Mouse (Mus musculus): ENCODE measurements around the gene Tbc1d17.

DNA sequence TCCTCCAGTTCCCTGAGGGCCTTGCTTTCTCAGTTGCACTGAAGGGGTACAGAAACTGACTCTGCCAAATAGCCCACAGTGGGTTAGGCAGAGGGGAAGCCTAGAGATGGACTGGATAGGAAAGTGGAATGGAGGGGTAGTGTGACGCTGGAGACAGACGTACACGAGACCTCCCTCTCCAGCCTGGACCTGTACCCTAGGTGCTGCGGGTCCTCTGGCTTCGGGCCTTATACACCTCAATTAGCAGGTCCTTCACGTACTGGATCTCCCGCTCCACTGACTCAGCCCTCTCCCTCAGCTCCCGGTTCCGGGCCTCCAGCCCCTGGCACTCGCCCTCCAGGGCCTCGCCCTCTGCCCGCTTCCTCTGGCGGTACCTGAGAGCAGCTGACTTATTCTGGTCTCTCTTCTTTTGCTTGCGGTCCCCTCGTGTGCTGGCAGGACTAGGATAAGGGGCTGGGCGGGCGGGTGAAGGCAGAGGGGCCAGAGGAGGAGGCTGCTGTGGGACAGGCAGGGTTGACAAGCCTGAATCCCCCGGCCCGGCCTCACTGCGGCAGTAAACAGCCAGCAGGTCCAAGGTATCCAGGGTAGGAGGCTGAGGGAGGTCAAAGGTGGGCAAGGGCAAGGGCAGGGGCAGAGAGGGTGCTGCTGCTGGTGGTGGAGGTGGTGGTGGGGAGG is 36.1 kb downstream of the Tbc1d17 start:
- TF ChIP-seq CTCF (IDR thresholded peaks at IDR 0.05; ENCODE audit: borderline replicate concordance, extremely low read depth, insufficient read depth, insufficient read length), result no peak
- TF ChIP-seq POLR2A (IDR thresholded peaks at IDR 0.05; ENCODE audit: borderline replicate concordance, extremely low read depth, insufficient read depth, insufficient read length, poor library complexity, severe bottlenecking), result no peak

Measured in brain, embryonic 14.5 days (tissue).